Mouse (Mus musculus) layer of hippocampus, postnatal 25 days (tissue): ENCODE results near the gene Foxs1. TPM values are rescaled to one million over a fixed set of nuclear protein-coding genes. Genes with fewer than 3 reads are reported as not detected.

Experiments used
- DNase-seq, 2 experiments: peaks; one replicate each; pipeline ENCODE4 v3.0.0; 2022; ENCODE audit warnings: mixed read lengths in 2 of 2, low spot score in 1 of 2; ENCODE audit errors: extremely low spot score in 1 of 2
- total RNA-seq, 2 experiments: library from RNA; stranded (reverse); gene quantifications; 2 replicates each; pipeline ENCODE4 v1.2.3; 2021

The Foxs1 gene
- total RNA-seq, 2 experiments from 2014 or later, result 0.56 to 1.0 TPM

DNA sequence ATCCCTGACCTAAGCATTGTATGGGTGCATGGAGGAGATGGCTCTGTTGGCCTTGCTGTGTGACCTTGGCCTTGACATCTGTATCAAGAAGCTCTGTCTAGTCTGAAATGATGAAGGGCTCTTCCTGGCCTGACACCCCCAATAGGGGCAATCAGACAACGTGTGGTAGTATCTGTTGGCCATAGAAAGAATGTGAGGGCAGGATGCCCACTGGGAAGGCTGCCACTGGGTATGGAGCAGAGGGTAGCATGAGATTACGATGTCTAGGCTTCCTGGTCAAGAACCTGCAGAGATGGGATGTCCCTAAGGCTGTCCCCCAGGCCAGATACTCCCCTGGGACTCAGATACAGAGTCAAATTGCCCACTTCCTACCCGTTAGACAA, 4.0 kb downstream of the Foxs1 start:
- no peak for DNase-seq

DNA sequence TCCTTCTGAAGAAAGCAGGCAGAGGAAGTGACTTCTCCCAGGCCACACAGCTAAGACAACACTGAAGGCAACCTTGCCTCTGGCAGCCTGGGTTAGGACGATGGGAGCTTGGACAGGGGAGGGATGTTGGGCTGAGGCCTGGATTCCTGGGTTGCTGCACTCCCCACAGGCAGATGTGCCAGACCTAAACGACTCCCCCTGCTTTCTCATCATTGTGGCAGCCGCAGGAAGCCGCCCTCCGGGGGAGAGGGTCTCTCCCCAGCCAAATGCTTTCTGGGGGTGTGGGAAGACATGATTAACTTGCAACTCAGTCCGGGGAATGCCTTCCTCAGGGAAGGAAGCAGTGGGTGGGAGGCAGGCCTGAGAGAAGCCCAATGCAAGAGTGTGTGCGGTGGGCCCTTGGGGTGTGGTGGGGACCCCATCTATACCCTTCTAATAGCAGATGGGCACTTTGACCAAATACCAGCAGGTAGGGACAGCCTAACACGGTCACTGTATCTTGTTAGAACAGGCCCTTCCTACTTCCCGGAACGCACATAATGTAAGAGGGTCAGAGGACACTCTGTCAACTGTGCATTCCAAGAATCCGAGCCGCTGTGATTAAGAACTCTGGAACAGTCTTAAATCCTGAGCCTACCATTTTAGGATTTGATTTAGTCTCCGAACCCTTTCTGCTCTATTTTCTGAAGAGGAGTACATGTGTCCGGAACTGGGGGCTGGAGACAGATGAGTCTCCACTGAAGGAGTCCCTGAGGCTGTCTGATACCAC, 4.6 kb downstream of the Foxs1 start:
- DNase-seq, result no peak

DNA sequence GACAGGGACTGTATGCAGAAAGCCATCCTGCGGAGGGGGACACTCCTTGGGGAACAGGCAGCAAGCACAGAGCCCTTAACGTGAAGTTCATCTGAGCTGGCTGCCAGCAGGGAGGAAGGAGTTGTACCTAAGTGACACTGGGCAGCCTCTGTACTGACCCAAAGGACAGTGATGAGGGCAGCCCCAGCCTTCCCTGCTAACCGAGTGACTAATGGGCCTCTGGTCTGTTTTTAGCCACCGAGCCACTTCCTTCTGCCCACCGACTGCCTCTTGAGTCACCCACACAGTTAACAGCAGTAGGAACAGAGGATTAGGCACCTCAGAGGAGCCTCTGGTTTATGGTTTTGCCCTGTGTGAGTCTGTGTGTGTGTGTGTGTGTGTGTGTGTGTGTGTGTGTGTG, 5.6 kb downstream of the Foxs1 start:
- no peak for DNase-seq

DNA sequence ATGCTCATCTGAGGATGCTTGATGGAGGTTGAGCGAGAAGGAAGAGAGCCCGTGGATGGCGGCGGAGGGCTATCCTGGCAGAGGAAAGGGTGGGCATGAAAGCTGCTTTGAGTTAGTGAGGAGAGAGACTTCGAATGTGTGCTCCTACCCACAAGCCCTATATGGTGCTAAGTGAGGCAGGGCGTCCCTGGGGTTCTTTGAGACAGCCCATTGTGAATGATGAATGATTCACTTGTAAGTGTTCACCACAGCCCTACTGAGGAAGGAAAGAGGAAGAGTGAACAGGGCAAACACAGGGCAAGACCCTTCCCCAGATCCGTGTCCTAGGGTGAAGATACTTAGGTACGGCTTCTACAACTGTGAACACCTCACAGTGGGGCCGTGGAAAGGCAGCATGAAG, 6.1 kb downstream of the Foxs1 start:
- DNase-seq, result no peak

DNA sequence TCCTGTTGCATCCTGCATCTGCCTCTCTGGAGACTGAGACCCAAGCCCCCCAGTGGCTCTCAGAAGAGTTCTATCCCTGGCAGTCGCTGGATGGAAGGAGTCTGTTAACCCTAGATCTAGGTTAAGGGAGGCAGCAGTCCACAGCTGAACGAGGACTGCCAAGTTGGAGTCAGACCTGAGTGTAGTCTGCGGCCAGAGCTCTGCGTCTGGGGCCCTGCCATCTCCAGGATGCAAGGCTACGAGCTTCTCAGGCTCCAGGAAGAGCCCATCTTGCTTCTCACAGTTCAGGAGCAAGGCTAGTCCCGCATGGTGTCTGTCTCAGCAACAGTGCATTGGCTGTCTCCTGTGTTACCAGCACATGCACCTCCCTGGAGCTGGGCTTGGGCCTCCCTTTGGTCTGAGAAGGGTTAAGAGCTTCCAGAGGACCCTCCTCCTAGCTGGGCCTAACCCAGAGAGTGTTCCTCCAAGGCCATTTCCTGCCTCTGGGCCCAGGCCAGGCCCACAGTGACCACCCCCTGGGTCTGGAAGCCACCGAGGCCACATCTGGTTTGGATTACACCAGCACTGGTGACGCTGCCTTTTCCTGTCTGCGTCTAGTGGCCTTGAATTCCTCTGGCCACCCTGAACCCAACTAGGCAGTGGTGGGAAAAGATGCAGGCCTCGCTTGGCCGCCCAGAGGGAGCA, 7.7 kb downstream of the Foxs1 start:
- no peak for DNase-seq

DNA sequence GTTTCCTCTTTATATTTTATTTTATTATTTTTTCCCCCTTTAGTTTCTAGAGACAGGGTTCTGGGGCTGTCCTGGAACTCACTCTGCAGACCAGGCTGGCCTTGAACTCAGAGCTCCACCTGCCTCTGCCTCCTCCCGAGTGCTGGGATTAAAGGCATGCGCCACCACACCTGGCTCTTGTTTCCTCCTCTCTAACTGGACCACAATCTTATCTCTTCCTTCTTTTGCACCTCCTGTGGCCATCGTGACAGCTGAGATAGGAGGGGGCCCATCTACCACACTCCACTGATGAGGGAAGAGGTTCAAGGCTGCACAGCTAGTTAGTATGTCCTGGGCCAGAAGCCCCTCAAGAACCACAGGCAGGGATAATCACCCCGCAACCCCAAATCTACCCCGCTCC, 8.5 kb downstream of the Foxs1 start:
- no peak for DNase-seq

DNA sequence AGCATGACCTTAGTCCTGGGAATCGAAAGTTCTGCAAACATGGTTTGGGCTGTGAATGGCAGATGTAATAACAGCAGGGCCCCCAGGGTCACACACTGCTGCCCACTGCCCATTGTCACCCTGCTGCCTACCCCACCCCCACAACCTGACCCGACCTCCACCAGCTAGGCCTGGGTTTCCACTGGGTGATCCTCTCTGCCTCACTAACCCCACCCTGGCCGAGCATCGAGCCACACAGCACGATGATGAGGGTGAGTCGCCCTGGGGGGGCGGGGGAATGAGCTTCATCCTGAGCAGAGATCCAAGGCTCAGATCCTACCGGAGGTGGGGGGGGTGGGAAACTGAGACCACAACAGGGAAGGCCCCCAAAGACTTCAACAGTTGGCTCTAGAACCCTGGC, 8.9 kb downstream of the Foxs1 start:
- no peak for DNase-seq

DNA sequence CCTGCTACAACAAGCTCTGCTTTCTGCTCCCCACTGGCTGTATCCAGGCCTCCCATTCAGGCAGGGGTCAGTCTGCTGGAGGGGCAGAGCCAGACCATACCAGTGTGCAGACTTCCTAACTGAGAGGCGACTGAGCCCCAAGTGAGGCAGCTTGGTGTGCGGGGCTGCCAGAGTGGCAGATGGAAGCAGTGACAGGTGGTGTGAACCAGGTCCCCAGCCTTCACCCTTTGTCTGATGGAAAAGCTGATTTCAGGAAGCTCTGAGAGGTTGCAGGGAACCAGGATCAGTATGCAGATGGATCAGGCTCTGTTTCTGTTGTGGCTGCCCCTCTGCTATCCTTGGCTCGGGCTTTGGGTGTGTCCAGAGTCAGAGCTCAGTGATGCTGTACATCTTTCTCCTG, 9.4 kb downstream of the Foxs1 start:
- no peak for DNase-seq

DNA sequence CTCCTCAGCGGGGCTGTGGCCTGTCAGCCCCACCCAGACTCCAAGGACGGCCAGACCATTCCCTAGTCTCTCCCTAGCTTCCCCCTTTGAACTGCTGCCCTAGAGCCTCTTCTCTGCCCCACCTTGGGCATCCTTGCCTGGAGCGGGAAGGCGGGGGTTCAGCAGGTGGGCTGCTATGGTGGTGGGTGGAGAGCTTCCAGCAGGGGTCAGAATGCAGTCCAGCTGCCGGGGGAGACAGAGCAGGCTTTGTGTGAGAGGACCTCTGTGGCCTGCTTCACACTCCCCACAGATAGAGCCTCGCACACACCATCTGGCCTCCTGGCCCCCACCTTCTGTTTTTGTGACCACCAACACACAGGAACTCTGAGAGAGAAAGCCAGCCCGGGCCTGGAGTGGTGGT, 10.6 kb downstream of the Foxs1 start:
- DNase-seq, result no peak

DNA sequence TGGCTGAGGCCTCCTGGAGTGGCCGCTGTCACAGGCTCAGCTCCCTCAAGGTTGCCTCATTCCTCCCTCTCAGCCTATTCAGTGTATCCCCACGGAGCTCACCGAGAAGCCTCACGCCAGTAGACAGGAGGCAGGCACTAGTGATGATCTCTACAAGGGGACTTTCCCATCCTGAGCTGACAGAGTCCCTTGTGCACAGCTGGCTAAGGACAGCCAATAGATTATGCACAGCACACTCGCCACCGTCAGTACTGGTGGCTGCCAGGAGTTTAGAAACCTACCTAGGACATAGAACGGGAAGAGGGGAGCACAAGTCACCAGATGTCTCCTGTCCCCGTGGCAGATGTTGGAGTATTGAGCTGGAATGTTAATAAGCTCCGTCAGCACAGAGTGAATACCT, 15.3 kb downstream of the Foxs1 start:
- DNase-seq, result no peak

DNA sequence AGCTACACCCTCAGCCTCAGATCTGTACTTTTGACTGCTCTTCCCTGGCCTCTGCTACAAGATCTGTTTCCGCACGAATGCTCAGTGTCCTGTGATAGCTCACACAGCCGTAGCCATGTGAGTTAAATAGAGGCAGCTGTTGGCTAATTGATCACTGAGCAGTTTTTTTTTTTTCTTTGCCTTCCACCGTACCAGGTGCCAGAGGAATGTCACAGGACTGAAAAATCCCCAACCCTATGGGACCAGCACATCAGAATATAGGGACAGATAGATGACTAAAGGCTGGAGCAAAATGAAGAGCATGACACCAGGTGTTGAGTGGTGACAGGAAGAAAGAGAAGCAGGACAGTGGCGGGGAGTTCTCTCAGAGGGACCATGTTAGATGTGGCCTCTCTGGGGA, 16.9 kb downstream of the Foxs1 start:
- no peak for DNase-seq

DNA sequence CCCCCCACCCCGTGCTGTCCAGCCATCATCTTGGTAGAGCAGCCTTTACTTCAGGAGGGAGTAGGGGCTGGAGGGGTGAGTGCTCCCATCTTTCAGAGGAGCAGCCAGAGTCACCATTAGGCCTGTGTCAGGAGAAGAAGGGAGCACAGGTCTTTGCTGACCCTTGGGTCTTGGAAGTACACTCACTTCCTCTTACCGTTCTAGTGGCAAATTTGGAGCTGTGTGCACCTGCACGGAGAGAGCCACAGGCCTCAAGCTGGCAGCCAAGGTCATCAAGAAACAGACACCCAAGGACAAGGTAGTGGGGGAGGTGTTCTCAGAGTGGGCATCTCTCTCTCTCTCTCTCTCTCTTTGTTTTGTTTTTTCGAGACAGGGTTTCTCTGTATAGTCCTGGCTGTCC, 17.6 kb downstream of the Foxs1 start:
- no peak for DNase-seq

DNA sequence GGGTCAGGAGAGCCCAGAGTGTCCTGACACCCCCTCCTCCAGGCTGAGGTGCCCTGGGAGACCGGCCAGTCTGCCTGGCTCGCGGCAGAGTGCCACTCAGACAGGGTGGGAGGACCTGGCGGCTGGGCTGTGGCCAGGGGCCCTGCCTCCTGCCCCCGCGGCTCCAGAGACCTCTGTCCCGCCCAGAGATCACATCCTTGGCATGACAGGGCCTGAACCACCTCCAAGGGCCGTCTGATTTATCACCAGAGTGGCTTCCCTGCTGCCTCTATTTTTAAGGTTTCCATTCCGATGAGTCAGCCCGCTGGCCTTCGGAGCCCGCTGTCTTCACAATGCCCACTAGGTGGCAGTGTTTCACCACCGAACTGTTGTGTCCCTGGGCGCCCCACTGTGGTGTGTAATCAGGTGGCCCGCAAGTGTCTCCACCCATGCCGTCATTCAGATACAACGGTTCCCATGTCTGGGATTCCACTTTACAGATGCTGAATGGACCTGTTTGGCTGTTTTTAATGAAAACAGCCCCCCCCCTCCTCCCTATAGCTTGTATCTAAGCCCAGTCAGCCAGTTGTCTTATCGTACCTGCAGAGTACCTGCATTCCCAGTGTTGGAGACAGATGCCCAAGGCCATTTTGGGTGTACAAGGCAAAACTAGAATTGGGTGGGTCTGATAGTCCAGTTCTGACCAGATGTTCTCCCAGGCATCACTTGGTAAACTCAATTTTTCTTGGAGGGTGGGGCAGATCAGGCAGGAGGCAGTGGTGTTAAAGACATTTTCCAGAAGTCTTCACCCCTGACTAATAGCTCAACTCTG, 18.5 kb downstream of the Foxs1 start:
- peak; percentile 84 to 87 for DNase-seq

DNA sequence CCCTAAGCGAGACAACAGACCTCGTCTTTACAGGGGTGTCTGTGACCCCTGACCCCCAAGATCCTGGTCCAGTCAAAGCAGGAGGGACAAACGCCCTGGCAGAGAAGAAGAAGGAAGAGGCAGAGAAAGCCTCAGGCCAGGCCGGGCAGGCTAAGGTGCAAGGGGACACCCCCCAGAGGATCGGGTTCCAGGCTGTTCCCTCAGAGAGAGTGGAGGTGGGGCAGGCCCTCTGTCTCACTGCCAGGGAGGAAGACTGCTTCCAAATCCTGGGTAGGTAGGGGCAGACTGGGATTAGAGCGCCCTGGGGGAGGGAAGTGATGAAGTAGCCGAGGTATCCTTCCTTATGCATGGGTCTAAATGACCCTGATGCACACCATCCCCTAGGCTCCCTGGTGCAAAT, 19.5 kb downstream of the Foxs1 start:
- no peak for DNase-seq

DNA sequence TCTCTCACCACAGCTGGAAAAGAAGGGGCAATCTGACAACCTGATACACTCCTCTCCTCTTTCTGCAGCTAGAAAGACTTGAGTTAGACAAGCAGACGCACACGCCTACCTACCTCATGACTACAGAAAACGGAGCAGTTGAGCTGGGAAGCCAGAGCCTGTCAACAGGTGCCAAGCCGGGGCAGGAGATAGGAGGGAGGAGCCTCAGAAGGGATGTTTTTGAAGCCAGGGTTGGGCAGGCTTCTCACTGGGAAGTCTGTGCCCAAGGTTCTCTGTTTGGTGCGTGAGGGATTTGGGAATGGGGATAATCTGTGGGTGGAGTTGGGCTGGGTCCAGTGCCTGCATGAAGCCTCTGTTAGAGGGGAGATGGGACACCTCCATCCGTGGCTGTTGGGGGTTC, 21.6 kb downstream of the Foxs1 start:
- no peak for DNase-seq

DNA sequence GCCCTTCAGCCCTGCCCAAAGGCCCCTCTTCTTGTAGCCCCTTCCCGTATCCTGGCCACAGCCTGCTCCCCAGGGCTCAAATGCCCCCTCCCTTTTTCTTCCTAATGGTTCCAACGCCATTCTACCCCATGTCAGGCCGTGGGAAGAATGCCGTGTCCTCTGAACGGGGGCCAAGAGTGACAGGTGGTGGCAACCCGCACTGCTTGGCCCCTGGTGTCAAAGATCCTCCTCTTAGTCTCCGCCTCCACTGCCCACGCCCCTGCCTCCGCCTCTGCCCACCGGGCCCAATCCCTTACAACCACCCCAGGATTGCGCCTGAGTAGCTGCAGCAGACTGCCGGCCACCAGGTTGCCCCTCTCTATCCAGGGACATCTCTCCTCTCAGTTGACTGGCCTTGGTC, 22.0 kb downstream of the Foxs1 start, which contains the start of gene Mylk2:
Mylk2 (plus strand) TSS at position 322 of the 400 bp plus-strand sequence.
- no peak for DNase-seq

DNA sequence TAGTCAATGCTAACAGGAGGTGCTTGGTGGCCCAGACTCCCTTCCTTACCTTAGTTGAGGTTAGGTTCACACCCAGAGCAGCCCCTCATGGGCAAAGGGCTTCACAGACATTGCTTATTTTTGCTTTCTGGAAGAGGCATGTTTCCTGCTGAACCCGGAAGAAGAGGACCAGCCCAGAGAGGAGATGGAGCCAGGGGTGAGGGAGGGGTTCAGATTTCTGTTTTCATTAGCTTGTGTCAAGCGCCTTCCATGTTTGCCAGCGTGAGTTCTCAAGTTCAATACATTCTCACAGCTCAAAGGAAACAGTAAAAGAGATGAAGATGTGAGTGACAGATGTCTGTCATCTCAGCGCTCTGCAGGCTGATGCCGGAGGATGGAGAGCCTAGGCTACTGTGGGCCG, 23.2 kb downstream of the Foxs1 start:
- DNase-seq, result no peak

DNA sequence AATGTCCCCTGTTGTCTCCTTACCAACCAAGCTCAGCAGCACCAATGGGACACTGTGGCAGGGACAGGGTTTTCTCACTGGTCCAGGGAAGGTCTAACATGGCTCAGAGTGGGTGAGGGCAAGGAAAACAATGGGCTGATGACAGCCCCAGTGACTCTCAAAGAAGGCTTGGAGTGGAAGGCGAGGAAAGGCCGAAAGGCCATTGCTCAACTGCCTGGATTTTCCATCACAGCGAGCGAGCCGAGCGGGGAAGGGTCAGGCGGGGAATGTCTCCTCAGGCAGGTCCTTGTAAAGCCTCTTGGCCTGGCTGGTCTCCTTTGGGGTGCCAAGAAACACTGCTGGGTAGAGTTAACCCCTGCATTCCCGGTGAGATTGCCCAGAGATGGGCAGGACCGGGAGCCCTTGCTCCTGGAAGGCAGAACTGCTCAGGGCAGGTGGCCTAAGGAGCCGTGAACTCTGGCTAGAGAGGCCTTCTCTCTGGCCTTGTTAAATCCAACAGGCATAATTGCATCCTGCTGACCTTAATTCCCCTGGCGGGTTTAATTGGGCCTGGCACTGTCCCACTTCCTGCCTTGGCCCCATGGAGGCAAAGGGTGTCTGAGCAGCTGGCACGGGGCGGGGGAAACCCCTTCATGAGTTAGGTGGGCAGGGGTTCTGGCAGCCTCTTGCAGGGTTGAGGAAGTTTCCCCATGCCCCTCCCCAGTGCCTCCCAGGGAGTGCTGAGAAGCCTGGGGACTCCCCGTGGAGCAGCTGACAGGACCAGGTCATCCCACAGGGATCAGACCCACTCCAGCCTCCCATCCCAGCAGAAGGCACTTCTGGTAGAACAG, 25.7 kb downstream of the Foxs1 start:
- no peak for DNase-seq

DNA sequence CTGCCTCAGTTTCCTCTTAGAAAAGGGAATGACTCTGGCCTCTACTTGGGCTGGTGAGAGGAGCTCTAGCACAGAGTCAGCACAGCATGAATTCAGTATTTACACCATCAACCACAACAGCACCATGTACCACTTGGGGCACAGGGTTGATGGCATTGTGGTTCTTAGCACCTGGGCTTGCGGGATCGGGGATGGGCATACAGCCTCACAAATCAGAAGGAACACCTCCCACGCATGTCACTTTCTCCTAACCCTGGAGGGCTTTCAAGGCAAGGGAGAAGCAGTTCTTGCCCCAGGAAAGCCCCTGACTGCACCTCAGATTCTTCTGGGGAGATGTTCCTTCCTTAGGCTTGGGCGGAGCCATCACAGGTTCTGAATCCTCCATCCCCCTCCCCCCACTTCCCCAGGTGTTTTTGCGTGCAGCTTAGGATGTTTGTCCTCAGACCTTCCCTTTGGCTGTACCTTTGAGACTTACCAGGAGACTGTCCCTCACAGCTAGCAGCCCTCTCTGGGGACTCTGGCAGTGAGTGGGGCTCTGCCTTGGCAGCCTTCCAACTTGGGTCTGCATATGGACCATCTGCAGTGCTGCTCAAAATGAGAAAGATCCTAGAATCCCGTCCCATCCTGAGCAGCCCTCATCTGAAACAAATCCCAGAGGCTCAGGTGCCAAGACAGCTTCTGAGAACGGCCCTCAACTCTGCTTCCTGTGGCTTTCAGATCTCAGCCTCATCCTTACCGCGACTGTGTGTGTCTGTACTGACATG, 26.6 kb downstream of the Foxs1 start:
- no peak for DNase-seq
